Mouse (Mus musculus) forebrain, embryonic 13.5 days (tissue): Measurements from ENCODE around the gene Polr3h. TPM values are rescaled to one million over a fixed set of nuclear protein-coding genes. Genes with fewer than 3 reads are reported as not detected.
"Not testable (repeated sequence)": the region's sequence is repeated elsewhere in the genome, so short reads cannot be mapped to it uniquely, and the experiment has no call there.

Experiments used
- ATAC-seq: fragments of 200-750 bp; cut with Nextera tagmentation; 2 replicates; pipeline ENCODE4 v1.8.0; 2017
- H3K27ac ChIP-seq: fragments of 300-500 bp; sonication (generic); 2 replicates; pipeline ENCODE4 v1.5.1; 2015; ENCODE audit warnings: inconsistent platforms, mild to moderate bottlenecking, moderate library complexity
- H3K27me3 ChIP-seq: fragments of 300-500 bp; sonication (generic); 2 replicates; pipeline ENCODE4 v1.6.1; 2015; ENCODE audit warnings: mild to moderate bottlenecking, inconsistent platforms
- H3K36me3 ChIP-seq: fragments of 300-500 bp; sonication (generic); 2 replicates; pipeline ENCODE4 v1.6.1; 2015; ENCODE audit warnings: mild to moderate bottlenecking, inconsistent platforms; ENCODE audit not compliant: poor library complexity, severe bottlenecking
- H3K4me1 ChIP-seq: fragments of 300-500 bp; sonication (generic); 2 replicates; pipeline ENCODE4 v1.6.1; 2015; ENCODE audit warnings: inconsistent platforms
- H3K4me2 ChIP-seq: fragments of 300-500 bp; sonication (generic); 2 replicates; pipeline ENCODE4 v1.6.1; 2015; ENCODE audit warnings: inconsistent platforms, mild to moderate bottlenecking, moderate library complexity
- H3K4me3 ChIP-seq: fragments of 300-500 bp; sonication (generic); 2 replicates; pipeline ENCODE4 v1.5.1; 2015; ENCODE audit warnings: mild to moderate bottlenecking, inconsistent platforms
- H3K9ac ChIP-seq: fragments of 300-500 bp; sonication (generic); 2 replicates; pipeline ENCODE4 v1.6.1; 2015; ENCODE audit warnings: mild to moderate bottlenecking, inconsistent platforms
- H3K9me3 ChIP-seq: fragments of 300-500 bp; sonication (generic); replicated peaks from 2 replicates; pipeline ENCODE4 v1.6.1; 2016; ENCODE audit warnings: inconsistent platforms
- WGBS: fragments of 180-500 bp; shearing (Covaris S2); methylation state at CpG from one replicate; pipeline ENCODE4 v1.1.7; 2015; 5-methylcytosine and 5-hydroxymethylcytosine counted together
- polyA plus RNA-seq: library from polyadenylated mRNA; unstranded; fragments of >200 nt; fragmentation: Nextera tagmentation; extraction: Ambion mirVana; gene quantifications from 2 replicates; pipeline ENCODE4 v1.2.1, GENCODE M21; 2015

Gene Polr3h
- polyA plus RNA-seq, 1 experiment from 2014 or later = 86.0 TPM

- H3K27me3 ChIP-seq, H3K4me1 ChIP-seq, H3K4me3 ChIP-seq, H3K9ac ChIP-seq, H3K9me3 ChIP-seq, H3K4me2 ChIP-seq, ATAC-seq, H3K27ac ChIP-seq: not testable (repeated sequence)
- peaks cover 98% of the 10 kb centered on the region for H3K36me3 ChIP-seq
- WGBS = 92% methylated on average over 4 of the region's 4 CpGs
These were observed 17.3 kb downstream of the Polr3h start for GRCm38 (mm10) chr15:81908767-81909166.

- no peaks in the 10 kb centered on the region for H3K9me3 ChIP-seq
- H3K4me2 ChIP-seq = no peak overlapping the region
- no peak for ATAC-seq
- peaks cover 98% of the 10 kb centered on the region for H3K36me3 ChIP-seq
- no peaks in the 10 kb centered on the region for H3K27me3 ChIP-seq
- WGBS = 95% methylated on average over 8 of the region's 8 CpGs
- no peak overlapping the region for H3K9ac ChIP-seq
- H3K27ac ChIP-seq = no peak overlapping the region
- H3K4me1 ChIP-seq = no peaks in the 10 kb centered on the region
- H3K4me3 ChIP-seq = no peak overlapping the region
These were observed 18.1 kb downstream of the Polr3h start for GRCm38 (mm10) chr15:81907953-81908352.

DNA sequence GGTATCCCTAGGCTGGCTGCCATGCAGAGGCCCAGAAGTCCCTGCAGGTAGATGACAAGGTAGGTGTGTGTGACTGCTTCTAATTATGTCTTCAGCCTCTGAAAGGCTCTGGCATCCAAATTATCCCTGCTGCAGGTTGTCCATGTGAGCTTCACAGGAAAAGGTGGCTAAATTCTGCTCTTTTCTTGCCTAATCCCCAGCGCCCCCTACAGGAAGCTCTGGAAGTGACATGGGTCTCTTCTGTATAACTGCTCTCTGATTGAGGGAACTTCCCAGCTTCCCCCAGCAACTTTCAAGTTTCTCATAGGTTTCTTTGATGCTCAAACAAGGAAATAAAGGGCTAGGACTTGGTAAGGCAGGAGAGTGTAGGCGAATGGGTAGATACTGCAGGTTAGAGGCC, 21.1 kb downstream of the Polr3h start:
- Histone ChIP-seq H3K9ac (no peak overlapping the region), H3K4me2 (no peak overlapping the region), H3K36me3 (peaks cover 98% of the 10 kb centered on the region), H3K4me3 (no peak overlapping the region), H3K27ac (no peak overlapping the region), H3K27me3 (no peaks in the 10 kb centered on the region), H3K4me1 (no peaks in the 10 kb centered on the region), H3K9me3 (no peaks in the 10 kb centered on the region)
- 34% methylated on average over 2 of the region's 2 CpGs for WGBS
- no peak for ATAC-seq

DNA sequence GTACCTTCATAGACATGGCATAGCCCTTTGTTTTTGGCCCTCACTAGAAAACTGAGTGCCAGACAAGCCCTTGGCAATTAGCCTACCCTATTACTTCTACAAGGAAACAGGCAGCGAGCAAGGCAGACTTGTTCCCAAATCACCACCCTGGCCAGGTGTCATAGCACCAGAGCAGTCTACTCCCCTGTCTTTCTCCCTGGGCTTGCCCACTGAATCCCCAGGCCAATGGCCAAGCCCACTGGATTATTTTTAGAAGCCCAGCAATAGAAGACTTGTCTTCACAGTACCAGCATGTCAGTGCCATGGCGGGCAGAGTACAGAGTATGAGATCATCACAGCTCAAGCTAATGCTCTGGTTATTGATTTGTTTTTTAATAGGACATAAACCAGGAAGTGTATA, 27.3 kb downstream of the Polr3h start:
- Histone ChIP-seq H3K4me3 (no peak overlapping the region), H3K4me2 (no peak overlapping the region), H3K36me3 (peaks cover 95% of the 10 kb centered on the region), H3K9me3 (no peaks in the 10 kb centered on the region), H3K9ac (no peak overlapping the region), H3K27ac (no peak overlapping the region), H3K4me1 (no peaks in the 10 kb centered on the region), H3K27me3 (no peaks in the 10 kb centered on the region)
- no peak for ATAC-seq
- 89% methylated on average over 2 of the region's 2 CpGs for WGBS

DNA sequence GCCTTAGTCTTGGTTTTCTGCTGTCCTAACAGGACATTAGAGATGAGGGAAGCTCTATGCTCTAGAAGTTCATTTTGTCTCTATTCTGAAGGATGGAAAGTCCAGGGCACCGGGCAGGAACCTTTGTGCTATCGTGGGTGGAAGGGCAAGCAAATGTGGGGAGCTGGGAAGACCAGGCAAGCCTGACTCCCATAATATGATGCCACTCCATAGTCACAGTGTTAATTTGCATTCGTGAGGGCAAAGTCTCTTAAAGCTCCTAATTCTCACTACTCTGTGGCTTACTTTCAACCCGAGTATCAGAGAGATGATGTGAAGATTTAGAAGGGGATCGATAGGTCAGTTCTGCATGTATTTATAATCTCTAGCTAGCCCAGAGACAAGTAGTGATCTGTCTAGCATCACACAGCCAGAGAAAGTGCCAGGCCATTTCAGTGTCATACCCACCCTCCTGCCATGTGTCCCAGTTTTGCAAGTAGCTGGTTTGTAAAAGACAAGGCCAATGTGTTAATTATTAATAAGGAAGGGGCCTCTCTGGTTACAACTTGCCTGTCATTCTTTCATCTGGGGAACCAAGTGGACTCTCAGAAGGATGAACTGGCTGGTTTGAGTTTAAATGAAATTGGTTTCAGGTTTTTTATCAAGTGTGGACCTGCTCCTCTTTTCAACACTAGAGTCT, 28.3 kb downstream of the Polr3h start:
- H3K4me1 ChIP-seq = no peaks in the 10 kb centered on the region
- H3K9ac ChIP-seq = no peak overlapping the region
- H3K36me3 ChIP-seq = peaks cover 92% of the 10 kb centered on the region
- no peaks in the 10 kb centered on the region for H3K9me3 ChIP-seq
- no peak overlapping the region for H3K4me3 ChIP-seq
- ATAC-seq = no peak
- 93% methylated on average over 5 of the region's 5 CpGs for WGBS
- no peak overlapping the region for H3K27ac ChIP-seq
- H3K4me2 ChIP-seq = no peak overlapping the region
- no peaks in the 10 kb centered on the region for H3K27me3 ChIP-seq

DNA sequence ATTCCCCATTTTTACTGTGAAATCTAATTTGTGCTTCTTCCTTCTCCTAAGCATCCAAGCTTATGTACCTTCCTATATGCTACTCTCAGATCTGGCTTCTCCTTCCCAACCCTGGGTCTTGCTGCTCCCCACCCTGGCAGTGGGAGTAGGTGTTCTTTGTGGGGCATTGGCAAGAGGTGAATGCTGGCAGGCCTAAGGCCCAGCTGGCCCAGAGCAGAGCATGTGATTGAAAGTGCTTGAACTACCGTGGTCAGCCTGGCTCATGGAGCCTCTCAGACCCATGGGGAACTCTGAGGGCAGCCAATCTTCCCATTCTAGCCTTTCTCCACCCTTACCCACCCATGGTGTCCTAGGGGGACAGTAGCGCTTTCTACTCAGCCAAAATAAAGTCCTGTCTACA, 29.6 kb downstream of the Polr3h start:
- H3K9ac ChIP-seq = no peak overlapping the region
- no peak overlapping the region for H3K4me3 ChIP-seq
- 98% methylated on average over 2 of the region's 2 CpGs for WGBS
- no peaks in the 10 kb centered on the region for H3K4me1 ChIP-seq
- H3K27ac ChIP-seq = no peak overlapping the region
- H3K9me3 ChIP-seq = no peaks in the 10 kb centered on the region
- H3K27me3 ChIP-seq = no peaks in the 10 kb centered on the region
- no peak for ATAC-seq
- no peak overlapping the region for H3K4me2 ChIP-seq
- peaks cover 91% of the 10 kb centered on the region for H3K36me3 ChIP-seq

DNA sequence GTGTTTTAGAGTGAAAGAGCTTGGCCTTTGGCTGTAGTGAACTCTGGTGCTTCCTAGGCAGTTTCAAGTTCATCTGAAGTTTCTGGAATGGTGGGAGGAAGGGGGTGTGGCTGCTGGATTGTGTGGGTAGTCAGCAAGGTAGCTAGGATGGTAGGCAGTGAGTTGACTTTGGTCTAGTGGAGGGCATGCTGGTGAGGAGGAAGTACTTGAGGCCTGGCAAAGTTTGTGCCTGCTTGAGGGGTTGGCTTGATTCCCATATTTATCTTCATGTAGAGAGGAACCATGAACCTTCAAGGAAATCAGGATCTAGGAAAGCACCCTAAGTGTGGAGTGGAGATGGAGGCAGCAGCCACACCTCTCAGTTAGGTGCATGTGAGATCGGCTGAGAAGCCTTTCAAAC, 32.0 kb downstream of the Polr3h start:
- Histone ChIP-seq H3K9me3 (no peaks in the 10 kb centered on the region), H3K4me1 (no peaks in the 10 kb centered on the region), H3K4me2 (no peak overlapping the region), H3K27me3 (no peaks in the 10 kb centered on the region), H3K4me3 (no peak overlapping the region), H3K9ac (no peak overlapping the region), H3K27ac (no peak overlapping the region), H3K36me3 (peaks cover 91% of the 10 kb centered on the region)
- WGBS = 96% methylated on average over 1 of the region's 1 CpGs
- no peak for ATAC-seq

DNA sequence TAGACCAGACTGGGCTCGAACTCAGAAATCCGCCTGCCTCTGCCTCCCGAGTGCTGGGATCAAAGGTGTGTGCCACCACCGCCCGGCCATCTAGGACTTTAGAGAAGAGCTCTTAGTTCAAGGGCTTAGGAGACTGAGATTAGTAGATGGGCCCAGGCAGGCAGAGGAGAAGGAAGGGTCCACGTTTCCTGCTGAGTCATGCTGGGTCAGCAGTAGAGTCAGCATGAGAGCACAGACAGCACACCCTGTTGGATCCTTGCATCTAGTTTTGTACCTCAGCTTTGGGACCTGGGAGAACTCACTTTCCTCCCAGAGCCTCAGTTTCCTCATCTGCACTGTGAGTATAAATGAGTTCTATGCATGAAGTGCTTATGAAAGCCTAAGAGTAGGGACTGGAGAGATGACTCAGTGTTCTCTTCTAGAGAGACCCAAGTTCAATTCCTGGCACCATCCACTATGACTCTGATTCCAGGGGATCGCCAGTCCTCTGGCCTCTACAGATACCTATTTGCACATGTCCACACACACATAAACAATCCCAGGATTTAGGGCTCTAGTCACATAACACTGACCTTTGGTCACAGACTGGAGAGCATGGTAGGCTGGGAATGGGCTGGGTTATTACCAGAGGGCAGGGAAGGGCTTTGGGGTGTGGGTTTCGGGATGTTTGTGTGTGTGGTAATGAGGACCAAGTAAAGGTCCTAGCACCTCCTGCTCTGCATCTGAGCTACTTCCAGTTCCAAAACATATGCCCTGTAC, 34.0 kb downstream of the Polr3h start:
- no peak overlapping the region for H3K27ac ChIP-seq
- H3K4me2 ChIP-seq = no peak overlapping the region
- H3K4me1 ChIP-seq = no peaks in the 10 kb centered on the region
- 97% methylated on average over 8 of the region's 8 CpGs for WGBS
- H3K9ac ChIP-seq = no peak overlapping the region
- H3K4me3 ChIP-seq = no peak overlapping the region
- peaks cover 81% of the 10 kb centered on the region for H3K36me3 ChIP-seq
- no peak for ATAC-seq
- no peaks in the 10 kb centered on the region for H3K9me3 ChIP-seq
- H3K27me3 ChIP-seq = no peaks in the 10 kb centered on the region

DNA sequence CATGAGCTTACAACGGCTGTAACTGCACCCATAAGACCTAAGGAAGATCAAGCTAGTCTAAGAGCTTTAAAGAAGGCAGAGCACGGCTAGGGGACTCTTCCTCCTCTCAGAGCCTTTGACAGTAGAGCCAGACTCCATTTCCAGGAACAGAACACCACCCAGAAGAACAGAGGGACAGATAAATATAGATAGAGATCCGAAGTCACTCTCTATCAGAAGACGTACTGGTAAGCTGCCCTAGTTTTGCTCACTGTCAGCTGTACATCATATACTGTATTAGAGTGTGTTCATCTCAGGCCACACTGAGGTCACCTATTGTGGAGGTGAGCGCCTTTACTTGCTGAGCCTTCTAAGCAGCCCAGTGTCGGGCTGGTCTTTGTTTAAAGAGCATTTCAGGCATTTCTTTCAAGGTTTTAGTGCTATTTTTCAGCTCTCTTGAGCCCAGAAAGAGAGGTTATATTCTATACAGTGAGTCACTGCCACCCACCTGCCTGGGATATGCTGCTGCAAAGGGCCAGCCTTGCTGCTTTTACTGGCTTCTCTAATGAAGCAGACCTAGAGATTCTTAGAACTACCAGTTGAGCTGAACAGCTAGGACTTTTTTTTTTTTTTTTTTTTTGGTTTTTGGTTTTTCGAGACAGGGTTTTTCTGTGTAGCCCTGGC, 34.8 kb downstream of the Polr3h start:
- Histone ChIP-seq H3K36me3 (peaks cover 78% of the 10 kb centered on the region), H3K4me3 (no peak overlapping the region), H3K9me3 (no peaks in the 10 kb centered on the region), H3K9ac (no peak overlapping the region), H3K4me1 (no peaks in the 10 kb centered on the region), H3K27ac (no peak overlapping the region), H3K27me3 (no peaks in the 10 kb centered on the region), H3K4me2 (no peak overlapping the region)
- 92% methylated on average over 7 of the region's 7 CpGs for WGBS
- ATAC-seq = no peak

DNA sequence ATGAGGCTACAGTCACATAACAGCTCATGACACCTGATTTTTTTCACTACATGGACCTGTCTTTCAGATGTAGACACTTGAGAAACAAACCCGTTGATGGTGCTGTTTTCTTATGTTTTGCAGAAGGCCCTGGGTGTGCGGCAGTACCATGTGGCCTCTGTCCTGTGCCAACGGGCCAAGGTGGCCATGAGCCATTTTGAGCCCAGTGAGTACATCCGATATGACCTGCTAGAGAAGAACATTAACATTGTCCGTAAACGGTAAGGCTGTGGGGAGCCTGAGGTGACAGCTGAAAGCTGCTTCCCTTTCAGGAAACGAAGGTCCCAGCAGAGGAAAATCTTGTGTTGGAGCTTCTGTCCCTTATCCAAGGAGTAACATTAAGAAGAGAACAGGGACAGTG, 36.9 kb downstream of the Polr3h start:
- no peak for ATAC-seq
- Histone ChIP-seq H3K4me2 (no peak overlapping the region), H3K27me3 (no peaks in the 10 kb centered on the region), H3K36me3 (peaks cover 64% of the 10 kb centered on the region), H3K9ac (no peak overlapping the region), H3K9me3 (no peaks in the 10 kb centered on the region), H3K4me3 (no peak overlapping the region), H3K4me1 (no peaks in the 10 kb centered on the region), H3K27ac (no peak overlapping the region)
- WGBS = 94% methylated on average over 7 of the region's 7 CpGs

GRCm38 (mm10) chr15:81886795-81887550, 39.1 kb downstream of the Polr3h start:
- no peak overlapping the region for H3K4me2 ChIP-seq
- WGBS = 91% methylated on average over 6 of the region's 6 CpGs
- H3K4me1 ChIP-seq = no peaks in the 10 kb centered on the region
- H3K27me3 ChIP-seq = no peaks in the 10 kb centered on the region
- H3K27ac ChIP-seq = no peak overlapping the region
- no peak overlapping the region for H3K9ac ChIP-seq
- no peak overlapping the region for H3K4me3 ChIP-seq
- peaks cover 54% of the 10 kb centered on the region for H3K36me3 ChIP-seq
- no peak for ATAC-seq
- H3K9me3 ChIP-seq = no peaks in the 10 kb centered on the region

DNA sequence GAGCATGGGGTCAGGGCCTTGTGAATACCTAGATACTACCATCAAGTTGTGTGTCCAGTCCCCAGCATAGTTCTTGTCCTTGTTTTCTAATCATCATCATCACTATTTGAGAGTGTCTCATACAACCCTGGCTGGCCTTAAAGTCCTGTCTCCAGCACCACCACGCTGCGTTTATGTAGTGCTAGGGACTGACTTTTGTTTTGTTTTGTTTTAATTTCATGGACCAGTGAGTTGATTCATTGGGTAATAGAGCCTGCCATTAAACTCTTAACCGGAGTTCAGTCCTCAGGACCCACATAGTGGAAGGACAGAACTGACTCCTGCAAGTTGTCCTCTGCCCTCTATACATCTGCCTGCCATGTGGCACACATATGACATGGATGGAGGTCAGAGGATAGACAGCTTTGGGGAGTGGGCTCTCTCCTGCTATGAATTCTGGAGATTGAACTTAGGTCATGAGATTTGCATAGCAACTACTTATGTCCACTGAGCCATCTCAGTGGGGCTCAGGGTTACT, 40.6 kb downstream of the Polr3h start:
- no peak overlapping the region for H3K27ac ChIP-seq
- no peaks in the 10 kb centered on the region for H3K27me3 ChIP-seq
- peaks cover 6% of the 10 kb centered on the region for H3K4me1 ChIP-seq
- WGBS = 76% methylated on average over 3 of the region's 3 CpGs
- no peaks in the 10 kb centered on the region for H3K9me3 ChIP-seq
- no peak for ATAC-seq
- H3K4me3 ChIP-seq = no peak overlapping the region
- no peak overlapping the region for H3K4me2 ChIP-seq
- peaks cover 40% of the 10 kb centered on the region for H3K36me3 ChIP-seq
- no peak overlapping the region for H3K9ac ChIP-seq
